Mouse (Mus musculus) cerebellum, adult 18-20 months (tissue): ENCODE results near the gene Taz.

Experiments used
- DNase-seq, 2 experiments: peaks; one replicate each; pipeline ENCODE4 v3.0.0; 2021

The Taz gene

DNA sequence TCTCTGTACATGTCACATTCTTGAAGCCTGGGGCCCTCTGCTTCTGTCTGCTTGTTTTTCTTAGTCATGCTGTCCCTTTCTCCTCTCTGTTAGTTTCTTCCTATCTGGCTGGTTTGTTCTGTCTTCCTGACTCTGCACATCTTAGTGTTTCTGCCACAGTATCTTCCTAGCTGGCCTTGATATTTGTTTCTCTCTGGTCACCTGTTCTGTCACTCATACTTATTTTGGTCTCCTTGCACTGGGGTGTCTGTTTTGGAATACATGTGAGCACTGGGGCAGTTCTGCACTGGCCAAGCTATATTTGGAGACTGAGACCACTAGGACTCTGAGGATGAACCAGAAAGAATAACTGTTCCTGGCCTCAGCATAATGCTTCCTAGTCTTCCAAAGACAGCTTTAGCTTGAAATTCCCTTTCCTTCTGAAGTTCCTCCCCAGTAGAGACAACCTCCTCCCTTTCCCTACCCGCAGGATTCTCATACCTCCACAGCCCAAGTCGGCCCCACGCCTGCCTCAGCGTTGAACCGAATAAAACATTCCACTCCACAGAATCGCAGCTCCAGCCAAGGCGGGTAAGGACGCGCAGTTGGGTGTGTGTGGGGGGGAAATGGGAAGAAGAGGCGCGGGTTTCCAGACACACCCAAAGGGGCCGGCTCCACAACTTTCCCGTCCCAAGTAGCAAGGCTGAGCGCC lies 526 bp upstream of the Taz start:
- no peak for DNase-seq

DNA sequence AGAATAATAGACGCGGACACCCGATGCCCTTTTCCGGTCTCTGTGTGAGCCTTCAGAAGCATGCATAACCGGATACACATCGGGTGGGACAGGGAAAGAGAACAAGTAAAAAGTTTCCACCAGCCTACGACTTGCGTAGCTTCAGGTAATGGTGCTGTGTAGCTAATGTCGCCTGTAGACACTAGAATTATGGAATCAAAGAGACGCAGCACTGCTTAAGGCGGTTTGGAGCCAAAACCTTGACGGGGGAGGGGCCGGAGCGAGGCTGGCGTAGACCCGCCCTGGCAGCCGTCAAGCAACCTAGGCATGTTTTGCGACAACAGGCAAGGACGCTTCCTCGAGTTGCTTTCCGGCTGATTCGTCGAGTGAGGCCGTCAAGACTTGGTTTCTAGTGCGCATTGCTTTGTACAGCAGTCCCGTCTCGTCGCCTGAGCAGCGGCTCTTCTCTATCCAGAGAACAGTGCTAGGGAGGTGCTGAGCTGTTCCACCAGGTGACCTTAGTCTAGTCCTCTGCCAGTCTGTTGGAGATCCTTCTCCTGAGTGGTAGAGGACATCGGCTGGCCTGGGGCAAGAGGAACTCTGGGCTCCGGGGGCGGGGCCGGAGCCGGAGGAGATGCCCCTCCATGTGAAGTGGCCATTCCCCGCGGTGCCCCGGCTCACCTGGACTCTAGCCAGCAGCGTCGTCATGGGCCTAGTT lies 831 bp downstream of the Taz start:
- peak; percentile 84 to 87 for DNase-seq

DNA sequence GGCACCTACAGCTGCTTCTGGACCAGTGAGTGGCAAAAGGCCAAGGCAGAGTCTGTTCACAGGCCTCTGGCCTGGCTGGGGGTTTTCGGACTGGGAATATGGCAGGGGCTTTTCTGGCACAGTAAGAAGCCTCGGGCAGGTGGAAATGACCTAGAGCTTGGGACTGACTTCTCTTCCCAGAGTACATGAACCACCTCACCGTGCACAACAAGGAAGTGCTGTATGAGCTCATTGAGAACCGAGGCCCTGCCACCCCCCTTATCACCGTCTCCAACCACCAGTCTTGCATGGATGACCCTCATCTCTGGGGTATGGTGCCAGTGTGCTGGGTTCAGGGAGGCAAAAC lies 1.4 kb downstream of the Taz start:
- no peak for DNase-seq

DNA sequence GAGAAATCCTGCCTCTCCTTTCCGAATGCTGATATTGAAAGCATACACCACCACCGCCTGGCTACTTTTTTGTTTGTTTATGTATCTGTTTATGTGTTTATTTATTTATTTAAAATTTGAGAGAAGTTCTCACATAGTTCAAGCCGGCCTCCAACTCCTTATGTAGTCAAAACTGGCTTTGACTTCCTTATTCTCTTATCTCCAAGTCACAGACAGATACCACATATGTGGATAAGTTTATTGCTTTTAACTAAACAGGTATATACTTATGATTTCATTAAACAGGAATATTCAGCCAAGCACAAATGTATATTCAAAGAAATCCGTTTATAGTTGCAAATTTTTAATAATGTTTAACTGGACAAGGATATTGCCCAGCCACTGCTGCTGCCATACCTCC lies 11.7 kb downstream of the Taz start:
- no peak for DNase-seq

DNA sequence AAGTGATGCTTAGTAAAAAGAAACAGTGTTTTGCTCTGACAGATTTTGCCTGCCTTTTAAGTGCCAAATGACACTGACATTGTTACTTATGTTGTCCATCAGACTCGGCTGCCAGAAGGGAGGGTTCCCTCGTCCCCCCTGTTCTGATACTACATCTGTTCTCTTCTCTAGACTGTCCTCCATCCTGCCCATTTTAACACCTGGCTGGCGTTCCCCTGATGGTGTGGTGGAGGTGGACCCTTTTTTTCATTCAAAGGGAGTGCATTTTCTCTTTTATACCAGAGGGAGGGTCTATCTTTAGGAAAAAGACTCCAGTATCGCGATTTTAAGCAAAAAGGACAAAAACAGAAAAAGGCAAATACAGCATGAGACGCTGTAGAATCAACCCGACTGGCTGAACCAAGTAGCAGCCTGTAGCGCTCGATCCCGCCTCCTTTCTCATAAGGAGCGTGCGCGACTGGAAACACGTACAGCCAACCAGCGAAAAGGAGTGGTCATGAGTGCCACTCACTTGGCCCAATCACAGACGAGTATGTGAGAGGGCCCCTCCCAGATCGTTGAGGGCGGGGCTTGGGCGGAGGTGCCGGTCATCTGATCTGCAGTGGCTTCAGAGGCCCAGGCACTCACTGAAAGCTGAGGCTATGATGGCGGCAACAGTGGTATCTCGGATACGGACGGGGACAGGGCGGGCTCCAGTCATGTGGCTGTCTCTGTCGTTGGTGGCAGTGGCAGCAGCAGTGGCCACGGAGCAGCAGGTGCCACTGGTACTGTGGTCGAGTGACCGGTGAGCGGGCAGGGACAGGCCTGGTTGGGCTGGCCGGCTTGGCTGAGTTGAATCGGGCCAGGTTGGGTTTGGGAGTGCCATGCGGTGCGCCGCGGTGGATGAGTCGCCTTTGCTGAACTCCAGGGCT lies 15.1 kb downstream of the Taz start, which contains the start of gene Atp6ap1:
Gene Atp6ap1, plus strand, starts transcription at position 560 of the 911 bp plus-strand sequence.
- peak; percentile 92 to 96 for DNase-seq

DNA sequence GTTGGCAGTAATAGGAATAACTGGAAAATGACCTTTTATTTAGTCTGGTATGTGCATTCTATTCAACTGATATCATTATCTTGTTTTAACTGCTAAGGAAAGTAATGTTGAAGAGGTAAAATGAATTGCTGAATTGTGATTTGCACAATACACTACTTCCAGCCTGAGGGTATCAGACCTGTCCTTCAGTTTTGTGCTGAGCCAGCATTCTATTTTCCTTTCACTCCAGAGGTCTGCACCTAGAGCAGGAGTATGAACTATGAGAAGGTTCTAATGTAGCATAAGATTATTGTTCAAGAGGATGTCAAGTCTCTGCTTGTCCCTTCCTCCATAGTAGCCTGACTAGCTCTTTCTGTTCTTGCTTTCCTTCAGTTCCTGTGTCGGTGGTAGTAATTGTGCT lies 16.6 kb downstream of the Taz start:
- DNase-seq: no peak

DNA sequence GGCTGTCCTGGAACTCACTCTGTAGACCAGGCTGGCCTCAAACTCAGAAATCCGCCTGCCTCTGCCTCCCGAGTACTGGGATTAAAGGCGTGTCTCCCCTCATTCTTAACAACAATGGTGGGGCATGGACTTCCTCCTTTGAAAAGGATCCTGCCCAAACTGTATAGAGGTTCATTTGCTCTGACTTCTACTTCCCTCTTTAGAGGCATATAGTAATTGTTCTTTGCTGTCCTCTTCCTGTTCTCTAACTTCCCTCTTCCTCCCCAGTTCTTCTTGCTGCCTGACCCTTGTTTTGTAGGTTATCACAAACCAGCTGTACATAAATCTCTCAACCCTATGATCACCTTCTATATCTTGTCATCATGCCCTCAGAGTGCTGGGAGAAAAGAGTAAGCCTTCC lies 18.0 kb downstream of the Taz start:
- no peak for DNase-seq

DNA sequence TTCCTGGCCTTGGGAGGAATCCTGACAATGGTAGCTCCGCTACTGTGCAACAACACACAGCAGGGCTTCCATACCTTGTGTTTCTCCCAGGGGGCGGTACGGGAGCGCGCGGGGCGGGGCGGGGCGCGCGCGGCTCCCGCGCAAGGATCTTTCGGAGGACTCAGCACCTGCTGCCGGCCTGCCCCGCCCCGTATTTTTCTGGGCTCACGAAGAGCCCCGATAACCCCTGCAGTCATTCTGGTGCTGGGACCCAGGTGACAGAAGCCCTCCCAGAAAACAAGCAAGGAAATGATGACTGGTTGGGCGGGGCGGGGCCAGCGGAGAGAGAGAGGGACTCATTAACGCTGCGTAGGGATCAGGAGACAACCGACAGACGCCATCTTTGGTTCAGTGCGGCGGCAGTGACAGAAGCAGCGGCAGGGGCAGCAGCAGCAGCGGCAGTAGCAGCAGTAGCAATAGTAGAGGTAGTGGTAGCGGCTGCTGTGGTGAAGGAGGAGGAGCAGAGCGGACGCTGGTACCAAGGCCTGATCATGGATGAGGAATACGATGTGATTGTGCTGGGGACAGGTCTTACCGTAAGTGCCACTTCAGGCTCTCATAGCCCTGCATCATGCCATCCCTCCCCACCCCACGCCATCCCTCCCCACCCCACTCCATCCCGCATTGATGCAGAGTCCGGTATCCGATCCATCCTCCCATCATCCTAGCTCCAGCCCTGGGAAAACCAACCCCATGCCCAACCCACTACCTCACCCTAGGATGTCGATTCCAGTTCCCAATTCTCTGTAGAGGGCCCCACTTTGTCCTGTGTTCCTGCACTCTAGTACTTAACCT lies 23.4 kb downstream of the Taz start, which contains the start of gene Gdi1:
Gene Gdi1, plus strand, starts transcription at position 132 of the 834 bp plus-strand sequence.
- DNase-seq: peak; percentile 59 to 77

DNA sequence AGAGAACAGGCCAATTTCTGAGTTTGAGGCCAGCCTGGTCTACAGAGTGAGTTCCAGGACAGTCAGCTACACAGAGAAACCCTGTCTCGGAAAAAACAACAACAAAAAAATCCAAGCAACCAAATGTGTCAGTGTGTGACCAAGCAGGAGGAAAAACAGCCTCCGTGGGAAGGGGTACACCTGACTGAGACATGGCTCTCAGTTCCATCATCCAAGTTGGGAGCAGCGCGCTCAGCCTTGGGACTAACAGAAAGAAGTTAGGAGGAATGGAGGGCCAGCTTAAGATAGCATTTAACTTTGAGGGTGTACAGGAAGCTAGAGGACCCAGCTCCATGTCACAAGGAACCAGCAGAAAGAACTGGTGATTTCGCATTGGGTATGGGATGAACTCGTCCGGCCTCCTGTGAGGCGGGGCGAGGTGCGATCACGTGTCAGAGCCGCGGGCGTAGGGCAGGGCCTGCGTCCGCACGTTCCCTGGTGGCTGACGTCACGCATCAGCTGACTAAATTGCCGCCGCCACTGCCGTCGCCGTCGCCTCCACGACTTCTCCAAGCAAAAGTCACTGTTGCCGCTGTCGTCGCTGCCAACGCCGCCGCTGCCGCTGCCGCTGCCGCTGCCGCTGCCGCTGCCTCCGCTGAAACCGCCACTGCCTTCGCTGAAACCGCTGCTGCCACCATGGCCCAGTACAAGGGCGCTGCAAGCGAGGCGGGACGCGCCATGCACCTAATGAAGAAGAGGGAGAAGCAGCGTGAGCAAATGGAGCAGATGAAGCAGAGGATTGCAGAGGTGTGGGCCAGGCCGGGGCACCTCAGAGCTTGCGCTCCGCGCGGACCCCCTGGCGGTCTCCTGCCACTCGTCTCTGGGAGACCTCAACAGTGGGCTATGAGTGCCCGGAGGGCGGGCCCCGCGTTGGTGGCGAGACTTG lies 31.1 kb downstream of the Taz start, which contains the start of gene Fam50a:
Gene Fam50a, plus strand, starts transcription at position 494 of the 925 bp plus-strand sequence.
- peak; percentile 87 to 93 for DNase-seq

DNA sequence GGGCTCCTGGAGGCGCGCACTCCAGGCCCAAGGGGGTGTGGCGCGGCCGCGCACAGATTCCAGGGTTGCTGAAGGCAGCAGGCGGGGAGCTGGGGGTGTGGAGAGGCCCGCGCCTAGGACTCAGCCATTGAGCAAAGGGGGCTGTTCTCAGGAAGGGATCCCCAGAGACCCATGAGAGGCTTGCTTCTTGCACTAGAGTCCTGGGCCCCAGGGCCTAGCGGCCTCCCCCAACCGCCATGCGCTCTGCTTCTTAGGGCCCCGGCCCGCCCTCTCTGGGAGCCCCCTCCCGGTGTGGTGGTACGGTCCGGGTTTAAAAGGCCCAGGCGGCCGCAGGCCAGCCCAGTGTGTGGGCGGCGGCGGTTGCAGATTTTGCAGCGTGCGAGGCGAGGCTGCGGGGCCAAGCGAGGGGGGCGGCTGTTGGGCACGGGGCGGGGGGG lies 47.0 kb downstream of the Taz start, which contains the start of gene Plxna3:
Gene Plxna3, plus strand, starts transcription at position 342 of the 437 bp plus-strand sequence.
- peak; percentile 61 to 74 for DNase-seq

DNA sequence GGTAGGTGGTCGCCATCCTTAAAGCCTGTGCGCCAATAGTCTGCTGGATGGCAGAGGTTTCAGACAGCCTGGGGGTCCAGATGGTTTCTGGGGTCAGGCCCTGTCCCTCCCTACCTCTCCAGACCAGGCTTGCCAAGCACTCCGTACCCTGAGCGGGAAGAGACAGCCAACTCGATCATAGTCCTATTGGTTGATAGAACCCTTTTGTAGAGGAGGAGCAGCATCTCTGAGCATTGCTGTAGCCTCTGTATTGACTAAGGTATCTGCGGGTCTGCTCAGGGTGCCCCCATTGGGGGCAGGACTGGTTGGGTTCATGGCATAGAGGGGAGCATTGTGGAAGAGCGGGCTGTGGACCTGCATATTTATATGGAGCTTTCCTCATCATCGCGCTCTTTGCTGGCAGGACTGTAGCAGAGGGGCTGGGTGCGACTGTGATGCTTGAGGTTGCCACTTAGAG lies 47.5 kb downstream of the Taz start:
- no peak for DNase-seq

DNA sequence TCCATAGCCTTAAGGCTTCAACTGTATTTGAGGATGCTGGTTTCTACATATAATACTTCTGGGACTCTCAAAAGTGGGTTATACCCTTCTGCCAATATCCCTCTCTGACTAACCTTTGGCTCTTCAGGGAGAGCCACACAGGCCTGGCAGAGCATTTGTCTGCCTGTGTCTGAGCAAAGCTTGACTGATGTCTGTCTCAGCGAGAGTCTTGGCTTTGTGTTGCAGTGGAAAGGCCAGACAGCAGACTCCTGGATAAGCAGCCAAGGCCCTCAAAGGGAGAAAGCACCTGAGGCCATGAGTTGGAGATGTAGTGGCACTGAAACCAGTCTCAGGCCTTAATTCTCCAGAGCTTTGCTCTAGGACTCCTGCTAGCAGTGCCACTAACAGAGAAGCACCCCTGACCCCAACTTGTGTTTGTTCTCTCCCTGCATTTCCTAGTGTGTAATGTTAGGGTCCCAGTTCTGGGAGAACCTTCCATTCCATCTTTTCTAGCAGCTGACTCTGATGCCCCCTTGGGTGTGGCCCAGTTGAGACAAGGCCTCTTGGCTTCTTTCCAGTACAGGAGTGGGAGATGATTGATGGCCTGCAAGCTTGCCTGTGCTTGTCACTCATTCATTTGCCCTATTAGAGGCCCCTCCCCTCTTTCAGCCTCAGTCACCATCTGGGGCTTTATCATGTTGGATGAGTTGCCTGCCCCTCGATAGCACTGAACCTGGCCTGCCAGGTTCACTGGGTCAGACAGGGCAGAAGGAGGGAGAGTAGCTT lies 48.6 kb downstream of the Taz start:
- peak; percentile 30 to 48 for DNase-seq
